ENCODE assay signal across 23 mouse cellular contexts in the genomic region with DNA sequence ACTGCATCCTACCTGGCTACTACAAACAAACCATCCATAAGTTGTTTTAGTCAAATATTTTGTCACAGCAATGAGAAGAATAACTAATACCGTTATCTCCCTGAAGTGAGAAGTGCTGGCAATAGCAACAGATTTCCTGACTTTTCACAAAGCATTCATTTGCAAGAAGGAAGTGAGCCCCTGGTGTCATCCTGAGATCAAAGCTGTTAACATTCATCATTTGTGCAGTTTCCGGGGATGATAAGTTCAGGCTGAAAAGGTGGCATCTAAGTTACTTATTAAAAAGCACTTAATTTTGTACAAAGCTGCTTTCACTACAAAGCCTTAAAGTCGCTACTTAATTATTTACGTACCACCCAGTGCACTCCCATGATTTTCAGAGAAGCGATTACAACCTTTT. TPM values are rescaled to one million over a fixed set of nuclear protein-coding genes. Genes with fewer than 3 reads are reported as not detected.
DNase-seq lines count a peak whose midpoint lies in the region; ATAC-seq lines count a peak whose summit lies in the region.
"Had no signal": no experiment of that assay in that cellular context is flagged by ENCODE, and none has a peak within 500 bp of the region (broad histone marks: within the 10 kb centered on the region; RNA-seq: fewer than 3 reads in every experiment).

No protein-coding gene starts in this region.

- no peaks in the 10 kb centered on the region for H3K36me3 ChIP-seq in kidney, embryonic 15.5 days
- H3K36me3 ChIP-seq: embryonic facial prominence, embryonic 12.5 days; forebrain, embryonic 15.5 days; heart, embryonic 15.5 days; midbrain, embryonic 13.5 days; neural tube, embryonic 15.5 days had no signal

- ATAC-seq in kidney, embryonic 15.5 days (replicated peaks; ENCODE audit: low FRiP score), result no peak
- ATAC-seq: forebrain, embryonic 15.5 days; hindbrain, embryonic 16.5 days; midbrain, embryonic 13.5 days had no signal

- peak; percentile 6 for DNase-seq in kidney, postnatal 14 days
- peak; percentile 6 for DNase-seq in thymus, postnatal 25 days
- no peak for DNase-seq in thymus, postnatal 36 days
- peak; percentile 5 for DNase-seq in embryo, embryonic 11 days
- DNase-seq in right cerebral cortex, postnatal 36 days (ENCODE audit: low spot score in 2 of 2), result no peak
- DNase-seq in cerebellum, adult 11 months, result no peak
- DNase-seq: adrenal gland, postnatal 36 days; cerebellum, adult 18-20 months; cerebellum, postnatal 36 days; gastrocnemius, postnatal 36 days; heart, postnatal 4 days; kidney, adult 8-10 months; right cerebral cortex, postnatal 25 days had no signal

- no peaks in the 10 kb centered on the region for H3K9me3 ChIP-seq in kidney, embryonic 15.5 days (replicated peaks)
- H3K9me3 ChIP-seq: embryonic facial prominence, embryonic 12.5 days; forebrain, embryonic 15.5 days; heart, embryonic 15.5 days; midbrain, embryonic 13.5 days; neural tube, embryonic 15.5 days had no signal

- no peaks in the 10 kb centered on the region for H3K4me1 ChIP-seq in kidney, embryonic 15.5 days
- H3K4me1 ChIP-seq: embryonic facial prominence, embryonic 12.5 days; forebrain, embryonic 15.5 days; heart, embryonic 15.5 days; midbrain, embryonic 13.5 days; neural tube, embryonic 15.5 days had no signal

- H3K27me3 ChIP-seq in kidney, embryonic 15.5 days, result no peaks in the 10 kb centered on the region
- H3K27me3 ChIP-seq: embryonic facial prominence, embryonic 12.5 days; forebrain, embryonic 15.5 days; heart, embryonic 15.5 days; midbrain, embryonic 13.5 days; neural tube, embryonic 15.5 days had no signal

- H3K9ac ChIP-seq in kidney, embryonic 15.5 days, result no peak overlapping the region
- H3K9ac ChIP-seq: embryonic facial prominence, embryonic 12.5 days; forebrain, embryonic 15.5 days; heart, embryonic 15.5 days; liver, embryonic 14.5 days; midbrain, embryonic 13.5 days; neural tube, embryonic 15.5 days had no signal

- H3K4me2 ChIP-seq in kidney, embryonic 15.5 days, result no peak overlapping the region
- H3K4me2 ChIP-seq: embryonic facial prominence, embryonic 12.5 days; forebrain, embryonic 15.5 days; heart, embryonic 15.5 days; midbrain, embryonic 13.5 days; neural tube, embryonic 15.5 days had no signal

- H3K4me3 ChIP-seq in kidney, embryonic 15.5 days (replicated peaks), result no peak overlapping the region
- H3K4me3 ChIP-seq: embryonic facial prominence, embryonic 12.5 days; erythroblast, embryonic 14.5 days; forebrain, embryonic 15.5 days; heart, embryonic 15.5 days; midbrain, embryonic 13.5 days; myocyte; neural tube, embryonic 15.5 days had no signal

- WGBS in kidney, embryonic 15.5 days, result 15% methylated on average over 5 of the region's 5 CpGs

- H3K27ac ChIP-seq in kidney, embryonic 15.5 days, result no peak overlapping the region
- H3K27ac ChIP-seq: embryonic facial prominence, embryonic 12.5 days; forebrain, embryonic 15.5 days; heart, embryonic 15.5 days; liver, embryonic 14.5 days; midbrain, embryonic 13.5 days; neural tube, embryonic 15.5 days had no signal

RNA-seq across cellular contexts. Expression of a gene that starts 30.6 kb away (rescaled TPM):
- polyA plus RNA-seq in kidney, embryonic 15.5 days (2015; fragmentation: Nextera tagmentation; extraction: Ambion mirVana), result 104 and 110 TPM in 2 replicates

Comparison
In these comparisons a context has a peak if more than half of its experiments do, and no peak if none do; other contexts are left out.
1. DNase-seq: peak in kidney, postnatal 14 days (single experiment), thymus, postnatal 25 days (single experiment) and embryo, embryonic 11 days (single experiment); none in thymus, postnatal 36 days (0 of 2), right cerebral cortex, postnatal 36 days (0 of 2) and cerebellum, adult 11 months (single experiment).